In genomic region chr2:26123079-26123648, GRCm38 (mm10) we compare ENCODE assay signal across 1 mouse cellular context.
TF ChIP-seq lines count a peak whose summit lies in the region.

TSS of gene Nacc2 (minus strand) at chr2:26123220.

TF ChIP-seq in CH12.LX, 34 proteins besides CTCF, POLR2A, EP300 and RAD21 (continued from another document):
- no peak for TF ChIP-seq MXI1 (IDR thresholded peaks at IDR 0.05; ENCODE audit: low read depth, low read length)
- TF ChIP-seq ZNF384 (IDR thresholded peaks at IDR 0.05; ENCODE audit: low read depth, low read length): no peak
